Mouse (Mus musculus) heart, adult 18-20 months (tissue): ENCODE measurements around the gene Plscr4. TPM values are rescaled to one million over a fixed set of nuclear protein-coding genes. Genes with fewer than 3 reads are reported as not detected.
A peak's percentile ranks its signal among the peaks of the same experiment; 100 is the strongest.

ENCODE experiments used
- DNase-seq, 2 experiments: peaks; one replicate each; pipeline ENCODE4 v3.0.0; 2021 to 2022; ENCODE audit warnings: mixed read lengths in 1 of 2
- total RNA-seq, 2 experiments: library from RNA; stranded (reverse); gene quantifications; 2 replicates each; pipeline ENCODE4 v1.2.3; 2021

The Plscr4 gene
- total RNA-seq, 2 experiments from 2014 or later, result 5.7 to 8.6 TPM

- DNase-seq, result no peak
Observed at GRCm38 (mm10) chr9:92511696-92512095, 54.5 kb downstream of the Plscr4 start.

- no peak for DNase-seq
Observed at GRCm38 (mm10) chr9:92517036-92517435, 59.9 kb downstream of the Plscr4 start.

GRCm38 (mm10) chr9:92520751-92521150 lies 63.6 kb downstream of the Plscr4 start:
- no peak for DNase-seq

GRCm38 (mm10) chr9:92524506-92524905 lies 67.3 kb downstream of the Plscr4 start:
- no peak for DNase-seq

- no peak for DNase-seq
Observed at GRCm38 (mm10) chr9:92530055-92530454, 72.9 kb downstream of the Plscr4 start.

- DNase-seq, result peak in 1 of 2 experiments; percentile 28
Observed at GRCm38 (mm10) chr9:92537735-92538134, 80.6 kb downstream of the Plscr4 start.

- no peak for DNase-seq
Observed at GRCm38 (mm10) chr9:92538216-92538615, 81.0 kb downstream of the Plscr4 start.

Other genes with a start within 250 kb of the Plscr4 start
- 10 to 100 TPM in 1 of 2 experiments, 1 to 10 TPM in 1; 9.0 to 10.9 TPM for gene Plscr1, start 207.6 kb upstream of the Plscr4 start, total RNA-seq
- 10 to 100 TPM; 24.2 to 28.6 TPM for gene Plscr2, start 181.8 kb upstream of the Plscr4 start, total RNA-seq
- not detected for gene 1700057G04Rik, start 148.0 kb upstream of the Plscr4 start, total RNA-seq
- 10 to 100 TPM; 19.2 to 20.8 TPM for gene Plod2, start 84.8 kb downstream of the Plscr4 start, total RNA-seq